Mouse (Mus musculus) thymus, adult 2 months (tissue): ENCODE measurements at regions not wholly inside any gene's neighbourhood (a gene's known extent, or its start where the extent isn't known, plus 50 kb on each side); places are given as distances from the start of the nearest gene placed in this dataset.

Source experiments
- CTCF ChIP-seq: fragments of 200-500 bp; IDR thresholded peaks from 2 replicates; pipeline ENCODE4 v1.5.1; 2012; ENCODE audit warnings: mild to moderate bottlenecking, control low read depth, low read length, moderate library complexity, borderline replicate concordance; ENCODE audit not compliant: control insufficient read depth, poor library complexity, insufficient read depth; ENCODE audit errors: extremely low read depth
- POLR2A ChIP-seq: fragments of 200-500 bp; IDR thresholded peaks from 2 replicates; pipeline ENCODE4 v1.6.1; 2012; ENCODE audit warnings: mild to moderate bottlenecking, low read length, control low read depth, moderate library complexity; ENCODE audit not compliant: control insufficient read depth, poor library complexity, insufficient read depth; ENCODE audit errors: extremely low read depth

DNA sequence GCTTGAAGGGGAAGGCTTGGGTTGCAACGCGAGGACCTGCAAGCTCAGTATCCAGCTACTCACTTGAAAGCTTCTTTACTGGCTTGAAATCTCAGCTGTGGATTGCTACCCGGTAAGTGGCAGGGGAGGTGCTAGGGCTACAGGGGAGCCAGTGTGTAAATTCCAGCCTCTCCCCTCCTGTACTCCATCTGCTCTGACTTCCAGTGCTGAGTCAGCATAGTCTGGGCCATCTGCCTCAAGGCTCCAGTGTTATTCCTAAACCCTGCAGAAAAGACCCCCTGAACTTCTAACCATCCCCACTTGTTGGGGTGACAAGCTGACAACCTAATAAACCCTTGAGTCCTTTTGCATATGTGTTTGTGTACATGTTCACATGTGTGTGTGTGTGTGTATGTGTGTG lies 140.0 kb upstream of the Kcnab2 start:
- TF ChIP-seq CTCF = no peak
- no peak for TF ChIP-seq POLR2A
